Mouse (Mus musculus): ENCODE measurements around the gene 4930583I09Rik. TPM values are rescaled to one million over a fixed set of nuclear protein-coding genes. Genes with fewer than 3 reads are reported as not detected.

Gene 4930583I09Rik
- total RNA-seq, 2 experiments from 2014 or later = not detected

DNA sequence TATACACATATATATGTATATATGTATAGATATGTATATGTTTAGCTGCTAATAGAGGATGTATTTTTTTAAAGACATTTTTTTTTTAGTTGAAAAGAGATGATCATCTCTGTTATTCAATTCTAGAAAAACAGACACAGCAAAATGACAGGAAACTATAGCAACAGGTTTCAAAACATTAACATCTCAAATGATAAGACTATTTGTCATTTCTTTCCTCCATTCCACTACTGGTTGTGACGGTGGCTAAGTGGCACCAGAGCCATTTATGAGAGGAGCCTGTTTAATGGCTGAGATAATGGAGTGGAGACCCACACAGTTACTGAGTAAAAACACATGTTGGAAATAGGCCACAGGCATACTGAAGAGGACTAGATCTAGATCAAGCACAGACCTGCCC lies 49.9 kb downstream of the 4930583I09Rik start:
- no peak overlapping the region for H3K4me3 ChIP-seq
- no peak for DNase-seq
- intact Hi-C loops (cut with DNase I) = no loop called here
- no peak for TF ChIP-seq CTCF (IDR thresholded peaks at IDR 0.05)
- H3K27ac ChIP-seq = no peak overlapping the region

Other genes starting within 250 kb of the 4930583I09Rik start
- gene Man2a1, start 235.3 kb downstream of the 4930583I09Rik start, total RNA-seq (2021) = 1 to 10 TPM; 9.0 to 9.8 TPM

All from gastrocnemius, adult 2 months (tissue).